Mouse (Mus musculus) gastrocnemius, postnatal 10 days (tissue): ENCODE measurements around the gene Bnipl. TPM values are rescaled to one million over a fixed set of nuclear protein-coding genes. Genes with fewer than 3 reads are reported as not detected.
A peak's percentile ranks its signal among the peaks of the same experiment; 100 is the strongest.

Experiments used
- DNase-seq: peaks from one replicate; pipeline ENCODE4 v3.0.0; 2021; ENCODE audit warnings: mixed read lengths
- total RNA-seq, 2 experiments: library from RNA; stranded (reverse); gene quantifications; 2 replicates each; pipeline ENCODE4 v1.2.3; 2021

Bnipl gene
- total RNA-seq, 2 experiments from 2014 or later, result not detected

- no peak for DNase-seq
These were observed 29.8 kb upstream of the Bnipl start for GRCm38 (mm10) chr3:95280747-95281146.

- DNase-seq, result no peak
These were observed 26.2 kb upstream of the Bnipl start for GRCm38 (mm10) chr3:95277149-95277551.

- DNase-seq, result no peak
These were observed 25.5 kb upstream of the Bnipl start for GRCm38 (mm10) chr3:95276428-95276934.

- DNase-seq, result no peak
These were observed 24.2 kb upstream of the Bnipl start for GRCm38 (mm10) chr3:95275161-95275560.

- no peak for DNase-seq
These were observed 23.5 kb upstream of the Bnipl start for GRCm38 (mm10) chr3:95274453-95274852.

GRCm38 (mm10) chr3:95273471-95273870, 22.5 kb upstream of the Bnipl start:
- no peak for DNase-seq

GRCm38 (mm10) chr3:95270766-95271364, 19.9 kb upstream of the Bnipl start:
- DNase-seq, result no peak

GRCm38 (mm10) chr3:95269789-95270188, 18.8 kb upstream of the Bnipl start:
- DNase-seq, result no peak

- no peak for DNase-seq
These were observed 16.9 kb upstream of the Bnipl start for GRCm38 (mm10) chr3:95267855-95268254.

- DNase-seq, result no peak
These were observed 15.1 kb upstream of the Bnipl start for GRCm38 (mm10) chr3:95266052-95266451.

GRCm38 (mm10) chr3:95264724-95265123, 13.7 kb upstream of the Bnipl start:
- no peak for DNase-seq

- DNase-seq, result peak; percentile 72
These were observed 12.2 kb upstream of the Bnipl start for GRCm38 (mm10) chr3:95263089-95263739.

GRCm38 (mm10) chr3:95261975-95262374, 11.0 kb upstream of the Bnipl start:
- DNase-seq, result no peak

GRCm38 (mm10) chr3:95256931-95257330, 5.9 kb upstream of the Bnipl start:
- no peak for DNase-seq

- no peak for DNase-seq
These were observed 632 bp downstream of the Bnipl start for GRCm38 (mm10) chr3:95250361-95250760.

GRCm38 (mm10) chr3:95247660-95248336, 3.2 kb downstream of the Bnipl start:
- DNase-seq, result no peak

- peak; percentile 20 for DNase-seq
These were observed 4.3 kb downstream of the Bnipl start for GRCm38 (mm10) chr3:95246465-95247231.

- DNase-seq, result no peak
These were observed 7.9 kb downstream of the Bnipl start for GRCm38 (mm10) chr3:95243086-95243485.

- no peak for DNase-seq
These were observed 9.5 kb downstream of the Bnipl start, which contains the start of gene Gm128 for GRCm38 (mm10) chr3:95241498-95241897. Gm128 (minus strand) TSS chr3:95241598.

- DNase-seq, result no peak
These were observed 10.1 kb downstream of the Bnipl start for GRCm38 (mm10) chr3:95240900-95241299.

- no peak for DNase-seq
These were observed 11.0 kb downstream of the Bnipl start for GRCm38 (mm10) chr3:95239971-95240370.

GRCm38 (mm10) chr3:95239022-95239421, 12.0 kb downstream of the Bnipl start:
- DNase-seq, result no peak
